Mouse (Mus musculus) fat pad, adult 2 months (tissue): ENCODE results near the gene Olfr129.

Experiments
- DNase-seq: peaks from one replicate; pipeline ENCODE4 v3.0.0-alpha.2; 2011; ENCODE audit warnings: low read depth, low spot score; ENCODE audit errors: extremely low read depth

The Olfr129 gene

DNA sequence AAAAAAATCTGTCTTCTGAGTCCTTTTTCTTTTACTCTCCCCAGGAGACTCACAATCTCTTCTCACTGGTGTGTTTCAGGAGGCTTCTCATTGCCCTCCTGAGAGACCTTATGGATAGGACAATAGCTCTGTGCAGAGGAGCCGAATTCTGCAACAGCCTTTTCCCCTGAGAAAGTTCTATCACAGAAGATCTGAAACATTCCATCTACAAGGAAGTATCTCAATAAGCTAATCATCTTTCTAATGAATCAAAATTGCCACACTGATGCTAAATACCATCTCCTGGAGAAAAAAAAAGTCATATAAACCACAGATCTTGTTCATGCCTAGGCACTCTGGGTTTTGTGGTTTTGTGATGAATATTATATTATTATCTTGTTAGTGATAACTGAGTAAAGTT is at the start of gene Olfr129:
TSS of gene Olfr129 (minus strand) at position 101 of the 400 bp plus-strand sequence.
- DNase-seq = no peak

- DNase-seq = no peak
Measured at GRCm38 (mm10) chr17:38088593-38088992, 28.7 kb upstream of the Olfr129 start, which contains the start of gene Olfr131. Gene Olfr131, minus strand, starts transcription at chr17:38088693.

DNA sequence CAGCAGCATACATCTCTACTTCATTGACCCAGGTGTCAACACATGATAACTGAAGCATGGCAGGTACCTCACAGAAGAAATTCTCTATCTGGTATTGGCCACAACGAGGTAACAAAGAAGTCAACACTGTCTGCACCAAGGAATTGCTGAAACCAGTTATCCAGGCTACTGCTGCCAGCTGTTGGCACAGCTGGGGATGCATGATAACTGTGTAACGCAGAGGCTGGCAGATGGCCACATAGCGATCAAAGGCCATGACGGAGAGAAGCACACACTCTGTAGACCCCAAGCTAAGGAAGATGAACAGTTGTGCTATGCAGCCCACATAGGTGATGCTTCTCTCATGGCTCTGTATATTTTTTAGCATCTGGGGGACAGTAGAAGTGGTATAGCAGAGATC is 22.5 kb upstream of the Olfr129 start:
- DNase-seq = no peak

GRCm38 (mm10) chr17:38063621-38064020 is 3.7 kb upstream of the Olfr129 start, which contains the start of gene Olfr130:
Gene Olfr130, plus strand, starts transcription at chr17:38063921.
- no peak for DNase-seq

- no peak for DNase-seq
Measured at GRCm38 (mm10) chr17:38026297-38026696, 33.6 kb downstream of the Olfr129 start.

GRCm38 (mm10) chr17:38016341-38016740 is 43.5 kb downstream of the Olfr129 start:
- no peak for DNase-seq

DNA sequence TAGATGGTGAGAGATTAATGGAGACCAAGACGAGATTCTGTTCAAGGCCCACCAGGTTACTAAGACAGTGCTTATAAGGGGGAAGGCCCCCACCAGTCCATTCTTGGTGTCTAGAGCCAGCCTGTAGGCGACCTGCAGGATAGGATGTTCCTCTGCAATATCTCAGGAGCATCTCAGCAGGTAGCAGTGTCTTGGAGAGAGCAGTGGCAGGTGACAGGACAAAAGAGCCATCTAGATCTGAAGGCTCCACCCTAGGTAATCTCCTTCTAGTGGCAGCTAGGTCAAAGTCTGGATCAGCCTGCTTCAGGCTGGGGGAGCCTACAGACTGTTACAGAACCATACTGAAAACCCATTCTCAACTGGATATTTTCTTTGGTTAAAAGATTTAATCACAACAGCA is 54.9 kb downstream of the Olfr129 start:
- no peak for DNase-seq
